Mouse (Mus musculus) liver, adult 2 months (tissue): Measurements from ENCODE around the gene Zdhhc20. TPM values are rescaled to one million over a fixed set of nuclear protein-coding genes. Genes with fewer than 3 reads are reported as not detected.
"Not testable (repeated sequence)": the region's sequence is repeated elsewhere in the genome, so short reads cannot be mapped to it uniquely, and the experiment has no call there.

ENCODE experiments used
- DNase-seq: peaks from one replicate; pipeline ENCODE4 v3.0.0-alpha.2; 2011; ENCODE audit warnings: low read depth, low spot score; ENCODE audit errors: extremely low read depth
- H3K27ac ChIP-seq: fragments of 200-500 bp; replicated peaks from 2 replicates; pipeline ENCODE4 v1.5.1; 2012; ENCODE audit warnings: low read depth, mild to moderate bottlenecking, control low read depth, inconsistent platforms, low read length; ENCODE audit not compliant: insufficient read depth
- H3K27me3 ChIP-seq: fragments of 200-500 bp; 2 replicates; pipeline ENCODE4 v1.6.1; 2012; ENCODE audit warnings: mild to moderate bottlenecking, moderate library complexity, low read length, inconsistent platforms; ENCODE audit not compliant: control insufficient read depth, insufficient read depth
- H3K36me3 ChIP-seq: fragments of 200-500 bp; 2 replicates; pipeline ENCODE4 v1.6.1; 2012; ENCODE audit warnings: low read length, inconsistent platforms; ENCODE audit not compliant: control insufficient read depth, insufficient read depth
- H3K4me1 ChIP-seq: fragments of 200-500 bp; 2 replicates; pipeline ENCODE4 v1.6.1; 2011; ENCODE audit warnings: low read length; ENCODE audit not compliant: control insufficient read depth, insufficient read depth
- H3K4me3 ChIP-seq: fragments of 200-500 bp; 2 replicates; pipeline ENCODE4 v1.5.1; 2011; ENCODE audit warnings: low read depth, mild to moderate bottlenecking, control low read depth, low read length, moderate library complexity; ENCODE audit not compliant: insufficient read depth
- H3K79me2 ChIP-seq: fragments of 200-500 bp; 2 replicates; pipeline ENCODE4 v1.6.1; 2012; ENCODE audit warnings: inconsistent platforms, mild to moderate bottlenecking, low read length, moderate library complexity; ENCODE audit not compliant: control insufficient read depth, insufficient read depth
- H3K9ac ChIP-seq: fragments of 200-500 bp; 2 replicates; pipeline ENCODE4 v1.6.1; 2012; ENCODE audit warnings: low read depth, mild to moderate bottlenecking, control low read depth, inconsistent platforms, low read length
- CTCF ChIP-seq: fragments of 200-500 bp; IDR thresholded peaks from 2 replicates; pipeline ENCODE4 v1.5.1; 2011; ENCODE audit warnings: low read depth, low read length, control low read depth
- POLR2A ChIP-seq: fragments of 200-500 bp; IDR thresholded peaks from 2 replicates; pipeline ENCODE4 v1.6.1; 2011; ENCODE audit warnings: low read length, control low read depth; ENCODE audit not compliant: insufficient read depth; ENCODE audit errors: extremely low read depth
- WGBS: fragments of 180-500 bp; shearing (Covaris S2); methylation state at CpG from one replicate; pipeline ENCODE4 v1.1.7; 2018; 5-methylcytosine and 5-hydroxymethylcytosine counted together
- polyA plus RNA-seq: library from polyadenylated mRNA; depleted of rRNA; stranded (reverse); fragments of >200 nt; gene quantifications from 2 replicates; pipeline ENCODE4 v1.2.3, GENCODE M21; 2012
- total RNA-seq: library from RNA; depleted of rRNA; stranded (reverse); fragments of >200 nt; gene quantifications from 2 replicates; pipeline ENCODE4 v1.2.3, GENCODE M21; 2014

The Zdhhc20 gene
- total and polyA plus RNA-seq, 2 experiments: 2.3 to 9.1 TPM

DNA sequence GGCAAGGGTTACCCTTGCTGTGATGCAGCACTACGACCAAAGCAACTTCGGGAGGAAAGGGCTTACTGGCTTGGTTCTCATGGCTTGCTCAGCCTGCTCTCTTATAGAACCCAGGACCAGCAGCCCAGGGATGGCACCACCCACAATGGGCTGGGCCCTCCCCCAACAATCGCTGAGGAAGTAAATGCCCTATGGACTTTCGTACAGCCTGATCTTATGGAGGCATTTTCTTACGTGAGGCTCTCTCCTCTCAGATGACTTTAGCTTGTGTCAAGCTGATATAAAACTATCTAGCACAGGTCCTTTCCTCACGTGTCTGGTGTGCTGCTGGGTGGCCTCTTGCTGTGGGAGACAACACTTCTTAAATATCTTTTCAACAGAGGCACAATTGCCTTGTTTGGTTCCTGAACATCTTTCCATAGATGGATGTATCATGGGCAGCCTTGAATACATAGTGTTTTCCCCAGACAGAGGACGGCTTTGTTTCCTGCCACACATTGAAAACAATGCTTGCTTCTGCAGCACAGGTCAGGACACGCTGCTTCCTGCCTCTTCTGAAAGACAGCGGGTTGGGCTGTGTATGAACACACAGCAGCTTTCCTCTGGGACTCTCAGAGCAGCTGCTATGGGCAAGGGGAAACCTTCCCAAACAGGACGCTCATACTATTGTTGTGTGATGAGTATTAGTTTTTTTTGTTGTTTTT lies 31.5 kb upstream of the Zdhhc20 start:
- WGBS: 75% methylated on average over 10 of the region's 10 CpGs
- H3K27me3 ChIP-seq: no peaks in the 10 kb centered on the region
- no peaks in the 10 kb centered on the region for H3K79me2 ChIP-seq
- TF ChIP-seq POLR2A (no peak), CTCF (no peak)
- H3K9ac ChIP-seq: no peak overlapping the region
- H3K4me1 ChIP-seq: no peaks in the 10 kb centered on the region
- H3K36me3 ChIP-seq: peaks cover 18% of the 10 kb centered on the region
- no peak overlapping the region for H3K27ac ChIP-seq
- no peak for DNase-seq
- H3K4me3 ChIP-seq: no peak overlapping the region

DNA sequence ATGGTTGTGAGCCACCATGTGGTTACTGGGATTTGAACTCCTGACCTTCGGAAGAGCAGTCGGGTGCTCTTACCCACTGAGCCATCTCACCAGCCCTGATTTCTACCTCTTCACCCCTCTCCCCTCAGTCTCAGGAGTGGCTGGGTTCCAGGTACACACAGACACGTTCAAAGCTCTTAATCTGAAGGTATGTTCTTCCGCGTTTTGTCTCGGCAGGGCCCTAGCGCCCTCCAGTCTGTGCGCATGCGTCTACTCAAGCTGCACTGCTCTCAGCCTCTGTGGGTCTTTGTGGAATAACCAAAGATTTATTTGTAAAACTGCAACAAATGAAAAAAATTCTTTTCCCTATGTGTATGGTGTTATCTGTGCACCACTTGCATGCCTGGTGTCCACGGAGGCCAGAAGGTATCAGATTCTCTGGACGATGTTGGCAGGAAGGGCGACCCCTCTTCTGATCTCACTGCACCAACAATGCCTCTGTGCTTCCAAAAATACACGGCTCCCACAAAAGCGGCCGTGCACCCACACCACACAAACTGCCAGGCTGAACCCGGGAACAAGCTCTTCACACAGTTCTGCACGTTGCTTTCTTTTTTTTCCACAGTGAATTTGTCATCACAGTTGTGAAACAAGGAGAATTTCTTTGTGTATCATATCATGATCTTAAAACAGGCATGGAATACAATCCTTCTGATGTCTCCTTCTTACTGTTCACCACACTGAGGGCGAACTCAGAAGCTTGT lies 30.7 kb upstream of the Zdhhc20 start:
- 88% methylated on average over 18 of the region's 18 CpGs for WGBS
- H3K36me3 ChIP-seq: peaks cover 22% of the 10 kb centered on the region
- TF ChIP-seq POLR2A (no peak), CTCF (no peak)

DNA sequence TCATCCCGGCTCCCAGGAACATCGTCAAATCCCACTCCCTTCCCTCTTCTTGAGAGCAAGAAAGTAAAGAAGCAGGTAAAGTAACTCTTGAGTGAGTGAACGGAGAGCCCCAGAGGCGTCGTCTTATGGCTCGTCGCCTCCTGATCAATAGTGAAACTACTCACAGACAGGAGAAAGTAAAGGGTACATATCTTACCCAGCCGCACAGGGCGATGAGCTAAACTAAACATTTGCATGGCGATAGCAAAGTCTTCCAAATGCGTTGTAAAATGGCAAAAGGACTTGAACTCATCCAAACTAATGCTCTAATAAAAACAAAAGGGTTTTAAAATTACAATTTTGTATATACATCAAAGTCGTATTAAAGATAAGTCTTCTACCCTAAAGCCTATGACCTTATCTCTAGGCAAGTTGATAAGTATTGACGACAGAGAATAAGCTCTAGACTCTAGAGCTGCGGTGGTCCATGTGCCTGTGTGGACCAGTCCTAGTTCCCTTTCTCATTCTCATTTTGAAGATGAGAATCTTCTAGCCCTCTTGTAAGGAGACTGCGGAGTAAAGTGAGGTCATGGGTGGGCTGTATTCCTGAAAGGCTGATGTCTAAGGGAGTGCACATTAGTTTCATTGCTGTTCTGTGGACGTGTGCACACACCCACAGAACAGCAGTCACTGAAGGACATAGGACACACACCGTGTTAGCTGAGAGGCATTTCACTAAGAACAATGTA lies 29.2 kb upstream of the Zdhhc20 start:
- WGBS: 94% methylated on average over 17 of the region's 17 CpGs
- no peaks in the 10 kb centered on the region for H3K27me3 ChIP-seq
- no peaks in the 10 kb centered on the region for H3K4me1 ChIP-seq
- no peaks in the 10 kb centered on the region for H3K79me2 ChIP-seq
- no peak for TF ChIP-seq CTCF
- no peak for TF ChIP-seq POLR2A
- no peak overlapping the region for H3K4me3 ChIP-seq
- no peak overlapping the region for H3K9ac ChIP-seq
- H3K27ac ChIP-seq: no peak overlapping the region
- peaks cover 17% of the 10 kb centered on the region for H3K36me3 ChIP-seq
- no peak for DNase-seq

More for the DNA sequence above, 30.7 kb upstream of the Zdhhc20 start:
- no peaks in the 10 kb centered on the region for H3K4me1 ChIP-seq
- no peak overlapping the region for H3K27ac ChIP-seq
- no peak for DNase-seq
- H3K79me2 ChIP-seq: no peaks in the 10 kb centered on the region
- no peak overlapping the region for H3K4me3 ChIP-seq
- H3K27me3 ChIP-seq: no peaks in the 10 kb centered on the region
- no peak overlapping the region for H3K9ac ChIP-seq

GRCm38 (mm10) chr14:57915341-57915740 lies 25.3 kb upstream of the Zdhhc20 start:
- H3K9ac ChIP-seq: no peak overlapping the region
- H3K4me1 ChIP-seq: no peaks in the 10 kb centered on the region
- peaks cover 11% of the 10 kb centered on the region for H3K36me3 ChIP-seq
- H3K4me3 ChIP-seq: no peak overlapping the region
- no peaks in the 10 kb centered on the region for H3K27me3 ChIP-seq
- no peak for TF ChIP-seq POLR2A
- TF ChIP-seq CTCF: no peak
- H3K27ac ChIP-seq: no peak overlapping the region
- 86% methylated on average over 6 of the region's 6 CpGs for WGBS
- no peak for DNase-seq
- no peaks in the 10 kb centered on the region for H3K79me2 ChIP-seq

GRCm38 (mm10) chr14:57912211-57913007 lies 22.3 kb upstream of the Zdhhc20 start:
- H3K4me3 ChIP-seq, H3K79me2 ChIP-seq, H3K4me1 ChIP-seq, DNase-seq, H3K27ac ChIP-seq, H3K27me3 ChIP-seq, H3K36me3 ChIP-seq, H3K9ac ChIP-seq: not testable (repeated sequence)
- 42% methylated on average over 1 of the region's 1 CpGs for WGBS

DNA sequence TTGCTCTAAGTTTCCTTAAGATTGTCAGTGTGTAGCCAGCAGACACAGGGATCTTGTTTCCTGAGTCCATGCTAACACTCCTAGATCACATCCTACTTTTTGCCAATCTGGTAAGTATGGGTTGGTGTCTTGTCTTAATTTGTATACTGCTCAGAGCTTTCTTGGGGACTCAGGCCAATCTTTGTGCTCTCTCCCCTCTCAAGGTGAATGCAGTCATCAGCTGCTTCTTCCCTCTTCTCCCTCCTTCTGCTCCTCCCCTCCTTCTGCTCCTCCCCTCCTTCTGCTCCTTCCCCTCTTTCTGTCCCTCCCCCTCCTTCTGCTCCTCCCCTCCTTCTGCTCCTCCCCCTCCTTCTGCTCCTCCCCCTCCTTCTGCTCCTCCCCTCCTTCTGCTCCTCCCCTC lies 21.7 kb upstream of the Zdhhc20 start:
- not testable (repeated sequence) for H3K79me2 ChIP-seq, DNase-seq, H3K27ac ChIP-seq, H3K4me1 ChIP-seq, H3K36me3 ChIP-seq, H3K4me3 ChIP-seq, H3K27me3 ChIP-seq, H3K9ac ChIP-seq
